Mouse (Mus musculus) limb, embryonic 13.5 days (tissue): ENCODE measurements around the gene Slc22a15. TPM values are rescaled to one million over a fixed set of nuclear protein-coding genes. Genes with fewer than 3 reads are reported as not detected.

Experiments used
- ATAC-seq: fragments of 200-750 bp; cut with Nextera tagmentation; 2 replicates; pipeline ENCODE4 v1.8.0; 2017; ENCODE audit warnings: low read depth, moderate number of reproducible peaks, moderate TSS enrichment; ENCODE audit not compliant: low FRiP score
- H3K27ac ChIP-seq: fragments of 300-500 bp; sonication (generic); 2 replicates; pipeline ENCODE4 v1.5.1; 2015; ENCODE audit warnings: inconsistent platforms, mild to moderate bottlenecking, moderate library complexity
- H3K27me3 ChIP-seq: fragments of 300-500 bp; sonication (generic); 2 replicates; pipeline ENCODE4 v1.6.1; 2015; ENCODE audit warnings: mild to moderate bottlenecking, inconsistent platforms
- H3K36me3 ChIP-seq: fragments of 300-500 bp; sonication (generic); 2 replicates; pipeline ENCODE4 v1.6.1; 2015; ENCODE audit warnings: inconsistent platforms, mild to moderate bottlenecking, moderate library complexity
- H3K4me1 ChIP-seq: fragments of 300-500 bp; sonication (generic); 2 replicates; pipeline ENCODE4 v1.6.1; 2015; ENCODE audit warnings: inconsistent platforms
- H3K4me2 ChIP-seq: fragments of 300-500 bp; sonication (generic); replicated peaks from 2 replicates; pipeline ENCODE4 v1.6.1; 2015; ENCODE audit warnings: inconsistent platforms, mild to moderate bottlenecking, moderate library complexity
- H3K4me3 ChIP-seq: fragments of 300-500 bp; sonication (generic); 2 replicates; pipeline ENCODE4 v1.5.1; 2015; ENCODE audit warnings: moderate library complexity, mild to moderate bottlenecking, inconsistent platforms
- H3K9ac ChIP-seq: fragments of 300-500 bp; sonication (generic); 2 replicates; pipeline ENCODE4 v1.6.1; 2015; ENCODE audit warnings: mild to moderate bottlenecking, inconsistent platforms
- H3K9me3 ChIP-seq: fragments of 300-500 bp; sonication (generic); 2 replicates; pipeline ENCODE4 v1.6.1; 2016; ENCODE audit warnings: inconsistent platforms
- WGBS: fragments of 180-500 bp; shearing (Covaris S2); methylation state at CpG from one replicate; pipeline ENCODE4 v1.1.7; 2015; 5-methylcytosine and 5-hydroxymethylcytosine counted together
- polyA plus RNA-seq: library from polyadenylated mRNA; unstranded; fragments of >200 nt; fragmentation: Nextera tagmentation; extraction: Ambion mirVana; gene quantifications from 2 replicates; pipeline ENCODE4 v1.2.1, GENCODE M21; 2015

Slc22a15 gene
- polyA plus RNA-seq, 1 experiment from 2014 or later, result 6.0 TPM

- H3K4me2 ChIP-seq, result no peak overlapping the region
- no peak for ATAC-seq
- peaks cover 13% of the 10 kb centered on the region; the same call in 1 of the 2 replicates for H3K4me1 ChIP-seq
Measured at GRCm38 (mm10) chr3:101881721-101882120, 42.5 kb downstream of the Slc22a15 start.

GRCm38 (mm10) chr3:101880818-101881217 lies 43.4 kb downstream of the Slc22a15 start:
- 49% methylated on average over 6 of the region's 6 CpGs for WGBS
- Histone ChIP-seq H3K9me3 (no peaks in the 10 kb centered on the region), H3K4me1 (peaks cover 18% of the 10 kb centered on the region; the same call in 1 of the 2 replicates), H3K27me3 (no peaks in the 10 kb centered on the region), H3K9ac (no peak overlapping the region), H3K4me2 (no peak overlapping the region), H3K27ac (no peak overlapping the region), H3K36me3 (peaks cover 42% of the 10 kb centered on the region), H3K4me3 (no peak overlapping the region)
- ATAC-seq, result no peak

More at GRCm38 (mm10) chr3:101881721-101882120, 42.5 kb downstream of the Slc22a15 start:
- peaks cover 37% of the 10 kb centered on the region for H3K36me3 ChIP-seq
- no peak overlapping the region for H3K4me3 ChIP-seq
- no peaks in the 10 kb centered on the region for H3K27me3 ChIP-seq
- no peaks in the 10 kb centered on the region for H3K9me3 ChIP-seq
- 36% methylated on average over 9 of the region's 9 CpGs for WGBS
- no peak overlapping the region for H3K27ac ChIP-seq
- H3K9ac ChIP-seq, result no peak overlapping the region

GRCm38 (mm10) chr3:101878136-101878535 lies 46.1 kb downstream of the Slc22a15 start:
- ATAC-seq, result no peak
- 84% methylated on average over 5 of the region's 5 CpGs for WGBS

GRCm38 (mm10) chr3:101876459-101877285 lies 47.6 kb downstream of the Slc22a15 start:
- Histone ChIP-seq H3K27ac (peak overlapping the region; percentile 55; the same call in 1 of the 2 replicates), H3K36me3 (peaks cover 53% of the 10 kb centered on the region), H3K27me3 (no peaks in the 10 kb centered on the region), H3K4me1 (0 out of 2 replicates have a peak, but pooled peaks cover 11% of the 10 kb centered on the region), H3K4me2 (no peak overlapping the region), H3K9me3 (no peaks in the 10 kb centered on the region), H3K4me3 (no peak overlapping the region), H3K9ac (no peak overlapping the region)
- WGBS, result 74% methylated on average over 7 of the region's 7 CpGs
- no peak for ATAC-seq

More at GRCm38 (mm10) chr3:101878136-101878535, 46.1 kb downstream of the Slc22a15 start:
- Histone ChIP-seq H3K27me3 (no peaks in the 10 kb centered on the region), H3K4me3 (no peak overlapping the region), H3K27ac (no peak overlapping the region), H3K36me3 (peaks cover 55% of the 10 kb centered on the region), H3K4me1 (0 out of 2 replicates have a peak, but pooled peaks cover 11% of the 10 kb centered on the region), H3K4me2 (no peak overlapping the region), H3K9ac (no peak overlapping the region), H3K9me3 (no peaks in the 10 kb centered on the region)

- Histone ChIP-seq H3K4me2 (no peak overlapping the region), H3K27ac (no peak overlapping the region), H3K4me1 (0 out of 2 replicates have a peak, but pooled peaks cover 7% of the 10 kb centered on the region), H3K9ac (no peak overlapping the region), H3K4me3 (no peak overlapping the region), H3K27me3 (no peaks in the 10 kb centered on the region), H3K9me3 (no peaks in the 10 kb centered on the region), H3K36me3 (peaks cover 54% of the 10 kb centered on the region)
- WGBS, result 82% methylated on average over 10 of the region's 10 CpGs
- no peak for ATAC-seq
Measured at GRCm38 (mm10) chr3:101875258-101875920, 48.9 kb downstream of the Slc22a15 start.

- no peak overlapping the region for H3K4me3 ChIP-seq
- no peak for ATAC-seq
- H3K9ac ChIP-seq, result no peak overlapping the region
- H3K27ac ChIP-seq, result no peak overlapping the region
- H3K36me3 ChIP-seq, result peaks cover 39% of the 10 kb centered on the region
- H3K27me3 ChIP-seq, result no peaks in the 10 kb centered on the region
- no peaks in the 10 kb centered on the region for H3K9me3 ChIP-seq
- H3K4me1 ChIP-seq, result 0 out of 2 replicates have a peak, but pooled peaks cover 5% of the 10 kb centered on the region
- WGBS, result 81% methylated on average over 7 of the region's 7 CpGs
- H3K4me2 ChIP-seq, result no peak overlapping the region
Measured at GRCm38 (mm10) chr3:101873061-101873675, 51.1 kb downstream of the Slc22a15 start.

GRCm38 (mm10) chr3:101871951-101872350 lies 52.3 kb downstream of the Slc22a15 start:
- no peak overlapping the region for H3K27ac ChIP-seq
- no peak overlapping the region for H3K4me2 ChIP-seq
- H3K9ac ChIP-seq, result no peak overlapping the region
- peaks cover 9% of the 10 kb centered on the region for H3K4me1 ChIP-seq
- ATAC-seq, result no peak
- WGBS, result 76% methylated on average over 9 of the region's 9 CpGs
- H3K9me3 ChIP-seq, result no peaks in the 10 kb centered on the region
- H3K27me3 ChIP-seq, result no peaks in the 10 kb centered on the region
- no peak overlapping the region for H3K4me3 ChIP-seq
- peaks cover 30% of the 10 kb centered on the region for H3K36me3 ChIP-seq

- H3K27ac ChIP-seq, result 0 out of 2 replicates have a peak overlapping the region, but pooled peaks have one; percentile 28
- H3K36me3 ChIP-seq, result peaks cover 29% of the 10 kb centered on the region
- no peak for ATAC-seq
- WGBS, result 66% methylated on average over 4 of the region's 4 CpGs
- no peaks in the 10 kb centered on the region for H3K9me3 ChIP-seq
- no peaks in the 10 kb centered on the region for H3K27me3 ChIP-seq
- H3K4me2 ChIP-seq, result no peak overlapping the region
- no peak overlapping the region for H3K9ac ChIP-seq
- peaks cover 8% of the 10 kb centered on the region for H3K4me1 ChIP-seq
- H3K4me3 ChIP-seq, result no peak overlapping the region
Measured at GRCm38 (mm10) chr3:101867001-101867421, 57.2 kb downstream of the Slc22a15 start.

- no peaks in the 10 kb centered on the region for H3K27me3 ChIP-seq
- no peak for ATAC-seq
- peaks cover 58% of the 10 kb centered on the region for H3K36me3 ChIP-seq
Measured at GRCm38 (mm10) chr3:101861856-101862255, 62.4 kb downstream of the Slc22a15 start.

GRCm38 (mm10) chr3:101860151-101860550 lies 64.1 kb downstream of the Slc22a15 start:
- ATAC-seq, result no peak
- no peaks in the 10 kb centered on the region for H3K27me3 ChIP-seq
- peaks cover 55% of the 10 kb centered on the region for H3K36me3 ChIP-seq
- no peaks in the 10 kb centered on the region for H3K4me1 ChIP-seq
- H3K27ac ChIP-seq, result no peak overlapping the region
- no peak overlapping the region for H3K4me3 ChIP-seq
- no peak overlapping the region for H3K4me2 ChIP-seq
- no peaks in the 10 kb centered on the region for H3K9me3 ChIP-seq
- 71% methylated on average over 7 of the region's 7 CpGs for WGBS
- no peak overlapping the region for H3K9ac ChIP-seq

More at GRCm38 (mm10) chr3:101861856-101862255, 62.4 kb downstream of the Slc22a15 start:
- Histone ChIP-seq H3K9me3 (no peaks in the 10 kb centered on the region), H3K4me3 (no peak overlapping the region), H3K4me2 (no peak overlapping the region), H3K27ac (no peak overlapping the region), H3K9ac (no peak overlapping the region), H3K4me1 (peaks cover 3% of the 10 kb centered on the region)
- WGBS, result 83% methylated on average over 3 of the region's 3 CpGs

- Histone ChIP-seq H3K9ac (no peak overlapping the region), H3K4me1 (no peaks in the 10 kb centered on the region), H3K27ac (no peak overlapping the region), H3K4me3 (no peak overlapping the region), H3K27me3 (no peaks in the 10 kb centered on the region), H3K9me3 (no peaks in the 10 kb centered on the region), H3K4me2 (no peak overlapping the region), H3K36me3 (peaks cover 55% of the 10 kb centered on the region)
- 81% methylated on average over 7 of the region's 7 CpGs for WGBS
- no peak for ATAC-seq
Measured at GRCm38 (mm10) chr3:101859740-101860139, 64.5 kb downstream of the Slc22a15 start.

- H3K9ac ChIP-seq, result no peak overlapping the region
- H3K36me3 ChIP-seq, result 0 out of 2 replicates have a peak, but pooled peaks cover 8% of the 10 kb centered on the region
- H3K9me3 ChIP-seq, result no peaks in the 10 kb centered on the region
- no peak overlapping the region for H3K4me3 ChIP-seq
- 73% methylated on average over 1 of the region's 1 CpGs for WGBS
- no peak overlapping the region for H3K4me2 ChIP-seq
- H3K4me1 ChIP-seq, result no peaks in the 10 kb centered on the region
- no peaks in the 10 kb centered on the region for H3K27me3 ChIP-seq
- ATAC-seq, result no peak
- no peak overlapping the region for H3K27ac ChIP-seq
Measured at GRCm38 (mm10) chr3:101854075-101854474, 70.2 kb downstream of the Slc22a15 start.
